25 mouse cellular contexts compared by ENCODE assay signal in genomic region chr17:86527298-86527697, GRCm38 (mm10). TPM values are rescaled to one million over a fixed set of nuclear protein-coding genes. Genes with fewer than 3 reads are reported as not detected.
DNase-seq lines count a peak whose midpoint lies in the region; TF ChIP-seq lines count a peak whose summit lies in the region.
"Had no signal": no experiment of that assay in that cellular context is flagged by ENCODE, and none has a peak within 500 bp of the region (broad histone marks: within the 10 kb centered on the region; RNA-seq: fewer than 3 reads in every experiment).

No protein-coding gene starts in this region.

- H3K36me3 ChIP-seq in splenic B cell, adult 2 months (ENCODE audit: control insufficient read depth, insufficient read depth, low read length, poor library complexity, severe bottlenecking), result 0 out of 2 replicates have a peak, but pooled peaks cover 1% of the 10 kb centered on the region
- no peaks in the 10 kb centered on the region for H3K36me3 ChIP-seq in thymus, adult 2 months (ENCODE audit: control insufficient read depth, insufficient read depth, low read length)
- H3K36me3 ChIP-seq: embryonic facial prominence, embryonic 10.5 days; embryonic facial prominence, embryonic 13.5 days; hindbrain, embryonic 12.5 days; hindbrain, embryonic 15.5 days had no signal

- DNase-seq in spleen, adult 12 weeks (ENCODE audit: low spot score), result peak; percentile 1
- no peak for DNase-seq in spleen, postnatal 14 days (ENCODE audit: low spot score in 2 of 2)
- peak; percentile 84 for DNase-seq in A20 (ENCODE audit: low read depth, low spot score)
- peak; percentile 48 to 52 for DNase-seq in B cell, adult 2 months
- DNase-seq in splenic B cell, adult 2 months (ENCODE audit: low read depth, low spot score), result peak; percentile 86
- DNase-seq in lung, postnatal 25 days (ENCODE audit: low spot score), result no peak
- no peak for DNase-seq in thymus, adult 2 months
- DNase-seq: adrenal gland, adult 8-10 months; adrenal gland, postnatal 25 days; cerebellum, adult 11-12 months; cerebellum, adult 8-10 months; cerebellum, postnatal 10 days; cerebellum, postnatal 36 days; embryo, embryonic 11 days; gastrocnemius, adult 2 months; gastrocnemius, postnatal 14 days; heart, adult 11 months had no signal

- no peak overlapping the region for H3K27ac ChIP-seq in thymus, adult 2 months (ENCODE audit: control insufficient read depth, insufficient read depth, low read length)
- H3K27ac ChIP-seq: embryonic facial prominence, embryonic 10.5 days; embryonic facial prominence, embryonic 13.5 days; forebrain, embryonic 13.5 days; gastrocnemius, adult 2 months; hindbrain, embryonic 12.5 days; hindbrain, embryonic 15.5 days had no signal

- no peak for TF ChIP-seq CTCF in thymus, adult 2 months (IDR thresholded peaks at IDR 0.05; ENCODE audit: borderline replicate concordance, control insufficient read depth, extremely low read depth, insufficient read depth, low read length, poor library complexity)

- 33% methylated on average over 5 of the region's 5 CpGs for WGBS in thymus, adult 2 months

- TF ChIP-seq POLR2A in thymus, adult 2 months (IDR thresholded peaks at IDR 0.05; ENCODE audit: control insufficient read depth, extremely low read depth, insufficient read depth, low read length, poor library complexity), result no peak

- H3K4me3 ChIP-seq in thymus, adult 2 months (ENCODE audit: control insufficient read depth, insufficient read depth, low read length), result no peak overlapping the region
- H3K4me3 ChIP-seq: embryonic facial prominence, embryonic 10.5 days; embryonic facial prominence, embryonic 13.5 days; erythroblast, embryonic 14.5 days; forebrain, embryonic 13.5 days; gastrocnemius, adult 2 months; hindbrain, embryonic 12.5 days; hindbrain, embryonic 15.5 days had no signal

- H3K4me1 ChIP-seq in thymus, adult 2 months (replicated peaks; ENCODE audit: control insufficient read depth, insufficient read depth, low read length), result no peaks in the 10 kb centered on the region
- H3K4me1 ChIP-seq: forebrain, embryonic 13.5 days; hindbrain, embryonic 15.5 days had no signal

- H3K27me3 ChIP-seq in splenic B cell, adult 2 months (ENCODE audit: control insufficient read depth, insufficient read depth, low read length, poor library complexity, severe bottlenecking), result no peaks in the 10 kb centered on the region
- no peaks in the 10 kb centered on the region for H3K27me3 ChIP-seq in thymus, adult 2 months (ENCODE audit: control insufficient read depth, insufficient read depth, low read length)
- H3K27me3 ChIP-seq: embryonic facial prominence, embryonic 13.5 days; forebrain, embryonic 13.5 days; hindbrain, embryonic 12.5 days; hindbrain, embryonic 15.5 days had no signal

RNA-seq across cellular contexts. Expression of gene Gm10309, which starts 22.3 kb away (rescaled TPM):
- not detected in 2 replicates for polyA plus RNA-seq in thymus, adult 2 months (2012; rRNA removed)
- polyA plus RNA-seq: brain, embryonic 14.5 days; cortical plate, adult 2 months had no signal

Comparison
In these comparisons a context has a peak if more than half of its experiments do, and no peak if none do; other contexts are left out.
1. DNase-seq: peak in spleen, adult 12 weeks (single experiment), A20 (single experiment), B cell, adult 2 months (2 of 2) and splenic B cell, adult 2 months (single experiment); none in spleen, postnatal 14 days (0 of 2), lung, postnatal 25 days (single experiment) and thymus, adult 2 months (single experiment).